Mouse (Mus musculus) adrenal gland, postnatal 36 days (tissue): ENCODE results near the gene Pak1. TPM values are rescaled to one million over a fixed set of nuclear protein-coding genes. Genes with fewer than 3 reads are reported as not detected.
A peak's percentile ranks its signal among the peaks of the same experiment; 100 is the strongest.
"Not testable (repeated sequence)": the region's sequence is repeated elsewhere in the genome, so short reads cannot be mapped to it uniquely, and the experiment has no call there.

Source experiments
- DNase-seq, 2 experiments: peaks; one replicate each; pipeline ENCODE4 v3.0.0; 2021; ENCODE audit warnings: mixed read lengths in 1 of 2
- total RNA-seq, 2 experiments: library from RNA; stranded (reverse); gene quantifications; 2 replicates each; pipeline ENCODE4 v1.2.3; 2021

Gene Pak1
- total RNA-seq, 2 experiments from 2014 or later = 18.8 to 25.0 TPM

GRCm38 (mm10) chr7:97849557-97849956 lies 61.2 kb downstream of the Pak1 start:
- not testable (repeated sequence) for DNase-seq

- peak; percentile 11 to 27 for DNase-seq
Measured at GRCm38 (mm10) chr7:97850331-97850730, 62.0 kb downstream of the Pak1 start.

- DNase-seq = no peak
Measured at GRCm38 (mm10) chr7:97863512-97863911, 75.2 kb downstream of the Pak1 start.

- DNase-seq = no peak
Measured at GRCm38 (mm10) chr7:97864531-97864930, 76.2 kb downstream of the Pak1 start.

- DNase-seq = no peak
Measured at GRCm38 (mm10) chr7:97867866-97868265, 79.5 kb downstream of the Pak1 start.

- no peak for DNase-seq
Measured at GRCm38 (mm10) chr7:97868766-97869165, 80.4 kb downstream of the Pak1 start.

GRCm38 (mm10) chr7:97872396-97872795 lies 84.1 kb downstream of the Pak1 start:
- no peak for DNase-seq

GRCm38 (mm10) chr7:97873317-97873716 lies 85.0 kb downstream of the Pak1 start:
- no peak for DNase-seq

- DNase-seq = no peak
Measured at GRCm38 (mm10) chr7:97877846-97878538, 89.7 kb downstream of the Pak1 start.

- no peak for DNase-seq
Measured at GRCm38 (mm10) chr7:97911646-97912045, 123.3 kb downstream of the Pak1 start.

GRCm38 (mm10) chr7:97914833-97915516 lies 126.6 kb downstream of the Pak1 start:
- DNase-seq = no peak

- DNase-seq = no peak
Measured at GRCm38 (mm10) chr7:97919742-97920141, 131.4 kb downstream of the Pak1 start, which contains the start of gene Gdpd4. Gene Gdpd4 (plus strand): TSS chr7:97919955.

- no peak for DNase-seq
Measured at GRCm38 (mm10) chr7:97925819-97926218, 137.5 kb downstream of the Pak1 start.

- no peak for DNase-seq
Measured at GRCm38 (mm10) chr7:97926978-97927377, 138.6 kb downstream of the Pak1 start.

- DNase-seq = no peak
Measured at GRCm38 (mm10) chr7:97944485-97944884, 156.1 kb downstream of the Pak1 start.

Other genes starting within 250 kb of the Pak1 start
- 10 to 100 TPM; 32.2 to 40.7 TPM for gene Aamdc, start 209.0 kb upstream of the Pak1 start, total RNA-seq
- gene Rsf1, start 208.7 kb upstream of the Pak1 start, total RNA-seq = 10 to 100 TPM; 25.8 to 30.5 TPM
- 10 to 100 TPM; 55.6 to 58.4 TPM for gene Clns1a, start 91.9 kb upstream of the Pak1 start, total RNA-seq
- 1 to 10 TPM; 2.9 to 3.8 TPM for gene Aqp11, start 50.3 kb upstream of the Pak1 start, total RNA-seq
- not detected for gene Gdpd4, start 131.4 kb downstream of the Pak1 start, total RNA-seq